Mouse (Mus musculus) intestine, postnatal 0 days (tissue): ENCODE measurements around the gene Sohlh1. TPM values are rescaled to one million over a fixed set of nuclear protein-coding genes. Genes with fewer than 3 reads are reported as not detected.

Source experiments
- ATAC-seq: fragments of 200-750 bp; cut with Nextera tagmentation; 2 replicates; pipeline ENCODE4 v1.8.0; 2017; ENCODE audit warnings: mild to moderate bottlenecking, moderate TSS enrichment, moderate library complexity
- H3K27ac ChIP-seq: fragments of 300-500 bp; sonication (generic); 2 replicates; pipeline ENCODE4 v1.5.1; 2014; ENCODE audit warnings: mild to moderate bottlenecking, low read depth, low read length, moderate library complexity
- H3K27me3 ChIP-seq: fragments of 300-500 bp; sonication (generic); replicated peaks from 2 replicates; pipeline ENCODE4 v1.6.1; 2014; ENCODE audit warnings: low read length, mixed read lengths; ENCODE audit not compliant: control insufficient read depth, insufficient read depth
- H3K36me3 ChIP-seq: fragments of 300-500 bp; sonication (generic); 2 replicates; pipeline ENCODE4 v1.6.1; 2014; ENCODE audit warnings: mild to moderate bottlenecking, moderate library complexity; ENCODE audit not compliant: control insufficient read depth, insufficient read depth
- H3K4me1 ChIP-seq: fragments of 300-500 bp; sonication (generic); replicated peaks from 2 replicates; pipeline ENCODE4 v1.6.1; 2014; ENCODE audit warnings: antibody characterized with exemption, low read length, mixed read lengths; ENCODE audit not compliant: control insufficient read depth, insufficient read depth
- H3K4me2 ChIP-seq: fragments of 300-500 bp; sonication (generic); replicated peaks from 2 replicates; pipeline ENCODE4 v1.6.1; 2014; ENCODE audit warnings: low read depth, mild to moderate bottlenecking, moderate library complexity
- H3K4me3 ChIP-seq: fragments of 300-500 bp; sonication (generic); 2 replicates; pipeline ENCODE4 v1.5.1; 2014; ENCODE audit warnings: low read depth, low read length
- H3K9ac ChIP-seq: fragments of 300-500 bp; sonication (generic); 2 replicates; pipeline ENCODE4 v1.6.1; 2014; ENCODE audit warnings: mild to moderate bottlenecking, low read depth, low read length
- H3K9me3 ChIP-seq: fragments of 300-500 bp; sonication (generic); 2 replicates; pipeline ENCODE4 v1.6.1; 2016; ENCODE audit warnings: mixed run types; ENCODE audit not compliant: control insufficient read depth
- CTCF ChIP-seq: sonication (generic); IDR thresholded peaks from 2 replicates; pipeline ENCODE4 v1.5.1; 2016; ENCODE audit warnings: low read depth, mild to moderate bottlenecking, control low read depth, antibody characterized with exemption, moderate library complexity
- WGBS: fragments of 180-500 bp; shearing (Covaris S2); extraction: QIAGEN DNeasy Blood & Tissue Kit; methylation state at CpG from one replicate; pipeline ENCODE4 v1.1.7; 2014; 5-methylcytosine and 5-hydroxymethylcytosine counted together
- polyA plus RNA-seq: library from polyadenylated mRNA; unstranded; fragments of >200 nt; fragmentation: Nextera tagmentation; extraction: Ambion mirVana; gene quantifications from 2 replicates; pipeline ENCODE4 v1.2.1, GENCODE M21; 2015

The Sohlh1 gene
- polyA plus RNA-seq, 1 experiment from 2014 or later: not detected

- Histone ChIP-seq H3K36me3 (no peaks in the 10 kb centered on the region), H3K4me2 (peak within 1 kb of the TSS; percentile 74), H3K4me1 (no peaks in the 10 kb centered on the region), H3K9me3 (no peaks in the 10 kb centered on the region), H3K27me3 (peaks cover 8% of the 10 kb centered on the region), H3K27ac (no peak within 1 kb of the TSS), H3K4me3 (peak within 1 kb of the TSS; percentile 43), H3K9ac (no peak within 1 kb of the TSS)
- TF ChIP-seq CTCF: no peak
- ATAC-seq: no peak
- under 1% methylated on average over 48 of the region's 53 CpGs for WGBS
Observed at GRCm38 (mm10) chr2:25863337-25864131, 16.5 kb upstream of the Sohlh1 start, which contains the start of gene Kcnt1. Gene Kcnt1, plus strand, starts transcription at chr2:25863734.

GRCm38 (mm10) chr2:25862696-25863270, 15.7 kb upstream of the Sohlh1 start:
- Histone ChIP-seq H3K27ac (no peak overlapping the region), H3K9ac (no peak overlapping the region), H3K4me1 (no peaks in the 10 kb centered on the region), H3K4me2 (peak overlapping the region; percentile 74; the same call in 1 of the 2 replicates), H3K27me3 (peaks cover 8% of the 10 kb centered on the region), H3K36me3 (no peaks in the 10 kb centered on the region), H3K4me3 (no peak overlapping the region), H3K9me3 (no peaks in the 10 kb centered on the region)
- 55% methylated on average over 5 of the region's 5 CpGs for WGBS
- no peak for TF ChIP-seq CTCF
- ATAC-seq: no peak

- H3K27ac ChIP-seq: no peak overlapping the region
- H3K36me3 ChIP-seq: no peaks in the 10 kb centered on the region
- WGBS: 67% methylated on average over 2 of the region's 2 CpGs
- H3K9ac ChIP-seq: no peak overlapping the region
- no peak for ATAC-seq
- no peak overlapping the region for H3K4me3 ChIP-seq
- TF ChIP-seq CTCF: no peak
- no peaks in the 10 kb centered on the region for H3K9me3 ChIP-seq
- H3K27me3 ChIP-seq: peaks cover 8% of the 10 kb centered on the region
- no peak overlapping the region for H3K4me2 ChIP-seq
- no peaks in the 10 kb centered on the region for H3K4me1 ChIP-seq
Observed at GRCm38 (mm10) chr2:25862038-25862437, 15.0 kb upstream of the Sohlh1 start.

- H3K4me1 ChIP-seq: no peaks in the 10 kb centered on the region
- no peak overlapping the region for H3K27ac ChIP-seq
- no peak for ATAC-seq
- WGBS: 69% methylated on average over 3 of the region's 3 CpGs
- no peaks in the 10 kb centered on the region for H3K9me3 ChIP-seq
- peaks cover 8% of the 10 kb centered on the region for H3K27me3 ChIP-seq
- H3K36me3 ChIP-seq: no peaks in the 10 kb centered on the region
- H3K4me3 ChIP-seq: no peak overlapping the region
- H3K4me2 ChIP-seq: no peak overlapping the region
- no peak overlapping the region for H3K9ac ChIP-seq
- TF ChIP-seq CTCF: no peak
Observed at GRCm38 (mm10) chr2:25859891-25860290, 12.8 kb upstream of the Sohlh1 start.

GRCm38 (mm10) chr2:25853998-25854397, 7.0 kb upstream of the Sohlh1 start:
- WGBS: 73% methylated on average over 5 of the region's 5 CpGs
- Histone ChIP-seq H3K9me3 (no peaks in the 10 kb centered on the region), H3K4me3 (no peak overlapping the region), H3K27ac (no peak overlapping the region), H3K9ac (no peak overlapping the region), H3K36me3 (no peaks in the 10 kb centered on the region), H3K27me3 (no peaks in the 10 kb centered on the region), H3K4me2 (no peak overlapping the region), H3K4me1 (no peaks in the 10 kb centered on the region)
- TF ChIP-seq CTCF: no peak
- ATAC-seq: no peak

GRCm38 (mm10) chr2:25852626-25853025, 5.6 kb upstream of the Sohlh1 start:
- Histone ChIP-seq H3K36me3 (no peaks in the 10 kb centered on the region), H3K9me3 (no peaks in the 10 kb centered on the region), H3K27ac (no peak overlapping the region), H3K4me1 (no peaks in the 10 kb centered on the region), H3K4me3 (no peak overlapping the region), H3K4me2 (no peak overlapping the region), H3K27me3 (no peaks in the 10 kb centered on the region), H3K9ac (no peak overlapping the region)
- WGBS: 54% methylated on average over 3 of the region's 3 CpGs
- ATAC-seq: no peak
- TF ChIP-seq CTCF: no peak
